Mouse (Mus musculus) intestine, embryonic 16.5 days (tissue): ENCODE results near the gene Rgs8. TPM values are rescaled to one million over a fixed set of nuclear protein-coding genes. Genes with fewer than 3 reads are reported as not detected.

Source experiments
- ATAC-seq: fragments of 200-750 bp; cut with Nextera tagmentation; 2 replicates; pipeline ENCODE4 v1.8.0; 2017; ENCODE audit warnings: moderate TSS enrichment, moderate library complexity
- H3K27ac ChIP-seq: fragments of 300-500 bp; sonication (generic); 2 replicates; pipeline ENCODE4 v1.5.1; 2014; ENCODE audit warnings: mild to moderate bottlenecking, low read length
- H3K27me3 ChIP-seq: fragments of 300-500 bp; sonication (generic); replicated peaks from 2 replicates; pipeline ENCODE4 v1.6.1; 2014; ENCODE audit warnings: low read length, control low read depth, mixed read lengths; ENCODE audit not compliant: control insufficient read depth, insufficient read depth
- H3K36me3 ChIP-seq: fragments of 300-500 bp; sonication (generic); 2 replicates; pipeline ENCODE4 v1.6.1; 2014; ENCODE audit warnings: low read length, control low read depth; ENCODE audit not compliant: control insufficient read depth, insufficient read depth
- H3K4me1 ChIP-seq: fragments of 300-500 bp; sonication (generic); 2 replicates; pipeline ENCODE4 v1.6.1; 2014; ENCODE audit warnings: low read length, control low read depth, mixed read lengths; ENCODE audit not compliant: control insufficient read depth, insufficient read depth
- H3K4me2 ChIP-seq: fragments of 300-500 bp; sonication (generic); 2 replicates; pipeline ENCODE4 v1.6.1; 2014; ENCODE audit warnings: low read depth, low read length, control low read depth
- H3K4me3 ChIP-seq: fragments of 300-500 bp; sonication (generic); 2 replicates; pipeline ENCODE4 v1.5.1; 2014; ENCODE audit warnings: mild to moderate bottlenecking, low read length
- H3K9ac ChIP-seq: fragments of 300-500 bp; sonication (generic); 2 replicates; pipeline ENCODE4 v1.6.1; 2014; ENCODE audit warnings: low read depth, low read length
- H3K9me3 ChIP-seq: fragments of 300-500 bp; sonication (generic); 2 replicates; pipeline ENCODE4 v1.6.1; 2016; ENCODE audit warnings: low read length, control low read depth; ENCODE audit not compliant: control insufficient read depth
- WGBS: fragments of 180-500 bp; shearing (Covaris S2); extraction: QIAGEN DNeasy Blood & Tissue Kit; methylation state at CpG from one replicate; pipeline ENCODE4 v1.1.7; 2014; 5-methylcytosine and 5-hydroxymethylcytosine counted together
- polyA plus RNA-seq: library from polyadenylated mRNA; unstranded; fragments of >200 nt; fragmentation: Nextera tagmentation; extraction: Ambion mirVana; gene quantifications from 2 replicates; pipeline ENCODE4 v1.2.1, GENCODE M21; 2015

The Rgs8 gene
- polyA plus RNA-seq, 1 experiment from 2014 or later: 0.22 TPM

DNA sequence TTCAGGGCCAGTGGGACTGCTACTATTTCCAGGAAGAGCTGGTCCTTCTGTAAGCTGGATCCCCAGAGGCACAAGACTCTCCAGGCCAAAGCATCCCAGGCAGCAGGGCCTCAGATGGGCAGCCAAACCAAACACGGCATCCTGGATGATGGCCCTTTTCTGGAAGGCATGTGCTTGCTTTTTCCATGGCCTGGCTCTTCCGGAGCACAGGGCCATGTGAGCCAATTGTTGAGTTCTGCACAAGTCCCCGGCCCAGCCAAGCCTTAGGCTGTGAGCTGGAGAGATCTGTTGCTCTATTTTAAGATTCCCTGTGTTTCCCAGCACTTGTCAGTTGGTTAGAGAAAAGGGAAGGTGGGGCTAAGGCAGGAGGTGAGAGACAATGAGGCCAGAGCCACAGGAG is 77.8 kb downstream of the Rgs8 start:
- no peaks in the 10 kb centered on the region; the same call in 1 of the 2 replicates for H3K4me1 ChIP-seq
- no peak overlapping the region for H3K4me2 ChIP-seq
- no peaks in the 10 kb centered on the region for H3K36me3 ChIP-seq
- 58% methylated on average over 3 of the region's 3 CpGs for WGBS
- H3K9ac ChIP-seq: no peak overlapping the region
- no peaks in the 10 kb centered on the region for H3K9me3 ChIP-seq
- no peaks in the 10 kb centered on the region for H3K27me3 ChIP-seq
- ATAC-seq: no peak
- no peak overlapping the region for H3K27ac ChIP-seq
- H3K4me3 ChIP-seq: no peak overlapping the region

DNA sequence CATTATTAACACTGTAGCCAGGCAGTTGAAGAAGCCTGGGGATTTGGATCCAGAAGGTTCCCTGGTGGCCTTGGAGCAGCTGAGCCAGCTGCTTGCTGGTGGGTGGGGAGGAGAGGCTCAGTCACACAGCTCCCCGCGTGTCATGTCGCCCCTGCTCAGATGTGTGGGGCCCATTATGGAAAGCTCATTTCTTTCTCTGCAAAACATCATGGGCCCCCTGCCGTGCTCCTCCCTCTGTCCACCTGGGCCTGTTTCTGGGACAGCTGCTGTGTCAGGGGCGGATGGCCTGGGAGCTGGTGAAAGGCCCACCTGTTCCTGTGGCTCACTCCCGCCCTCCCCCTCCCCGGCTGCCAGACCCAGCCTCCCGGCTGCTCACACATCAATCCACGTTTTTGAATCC is 80.4 kb downstream of the Rgs8 start:
- WGBS: 45% methylated on average over 9 of the region's 9 CpGs
- Histone ChIP-seq H3K9ac (no peak overlapping the region), H3K4me1 (no peaks in the 10 kb centered on the region; the same call in 1 of the 2 replicates), H3K4me3 (no peak overlapping the region), H3K36me3 (no peaks in the 10 kb centered on the region), H3K27ac (no peak overlapping the region), H3K27me3 (peaks cover 7% of the 10 kb centered on the region; the same call in 1 of the 2 replicates), H3K9me3 (no peaks in the 10 kb centered on the region), H3K4me2 (no peak overlapping the region)
- no peak for ATAC-seq

DNA sequence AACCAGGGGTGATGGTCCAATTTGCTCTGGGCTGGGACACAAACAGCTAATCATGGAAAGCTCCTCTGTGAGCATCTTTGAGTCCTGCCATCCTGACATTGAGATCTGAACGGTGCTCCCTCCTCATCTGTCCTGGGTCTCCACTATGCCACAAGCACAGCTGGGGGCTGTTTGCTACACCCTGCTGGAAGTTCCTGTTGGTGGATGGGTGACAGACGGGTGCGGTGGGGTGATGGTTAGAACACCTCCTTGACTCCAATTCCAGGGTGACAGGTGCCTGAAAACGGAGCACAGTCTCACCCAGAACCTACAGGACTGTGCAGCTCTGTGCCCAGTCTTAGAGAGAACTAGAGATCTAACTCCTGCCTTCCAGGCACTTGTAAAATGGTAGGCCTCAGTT is 82.0 kb downstream of the Rgs8 start:
- H3K4me2 ChIP-seq: no peak overlapping the region
- H3K36me3 ChIP-seq: no peaks in the 10 kb centered on the region
- peaks cover 10% of the 10 kb centered on the region for H3K27me3 ChIP-seq
- H3K27ac ChIP-seq: no peak overlapping the region
- WGBS: 83% methylated on average over 4 of the region's 4 CpGs
- no peak overlapping the region for H3K9ac ChIP-seq
- no peaks in the 10 kb centered on the region for H3K9me3 ChIP-seq
- H3K4me3 ChIP-seq: no peak overlapping the region
- no peak for ATAC-seq
- H3K4me1 ChIP-seq: no peaks in the 10 kb centered on the region; the same call in 1 of the 2 replicates

DNA sequence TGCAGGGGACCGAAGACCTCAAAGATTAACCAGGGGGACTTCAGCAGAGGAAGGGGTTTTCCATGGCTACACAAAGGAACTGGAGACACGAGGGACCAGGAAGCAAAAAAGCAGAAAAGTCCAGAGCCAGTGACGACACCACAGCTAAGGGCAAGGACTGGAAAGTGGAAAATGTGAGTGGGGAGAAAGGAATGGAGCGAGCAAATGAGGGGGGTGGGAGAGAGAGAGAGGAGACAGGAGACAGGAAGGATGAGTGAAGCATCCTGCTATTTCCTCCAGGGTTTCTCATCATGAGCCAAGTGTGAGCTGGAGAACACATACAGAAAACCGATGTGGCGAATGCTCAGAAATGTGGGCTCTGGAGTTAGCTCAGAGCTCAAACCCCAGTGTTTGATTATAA is 83.3 kb downstream of the Rgs8 start:
- WGBS: 52% methylated on average over 6 of the region's 6 CpGs
- no peak overlapping the region for H3K4me2 ChIP-seq
- H3K4me3 ChIP-seq: no peak overlapping the region
- ATAC-seq: no peak
- no peaks in the 10 kb centered on the region for H3K36me3 ChIP-seq
- H3K27me3 ChIP-seq: peaks cover 18% of the 10 kb centered on the region
- no peak overlapping the region for H3K9ac ChIP-seq
- peaks cover 3% of the 10 kb centered on the region; the same call in 1 of the 2 replicates for H3K4me1 ChIP-seq
- H3K27ac ChIP-seq: no peak overlapping the region
- no peaks in the 10 kb centered on the region for H3K9me3 ChIP-seq

DNA sequence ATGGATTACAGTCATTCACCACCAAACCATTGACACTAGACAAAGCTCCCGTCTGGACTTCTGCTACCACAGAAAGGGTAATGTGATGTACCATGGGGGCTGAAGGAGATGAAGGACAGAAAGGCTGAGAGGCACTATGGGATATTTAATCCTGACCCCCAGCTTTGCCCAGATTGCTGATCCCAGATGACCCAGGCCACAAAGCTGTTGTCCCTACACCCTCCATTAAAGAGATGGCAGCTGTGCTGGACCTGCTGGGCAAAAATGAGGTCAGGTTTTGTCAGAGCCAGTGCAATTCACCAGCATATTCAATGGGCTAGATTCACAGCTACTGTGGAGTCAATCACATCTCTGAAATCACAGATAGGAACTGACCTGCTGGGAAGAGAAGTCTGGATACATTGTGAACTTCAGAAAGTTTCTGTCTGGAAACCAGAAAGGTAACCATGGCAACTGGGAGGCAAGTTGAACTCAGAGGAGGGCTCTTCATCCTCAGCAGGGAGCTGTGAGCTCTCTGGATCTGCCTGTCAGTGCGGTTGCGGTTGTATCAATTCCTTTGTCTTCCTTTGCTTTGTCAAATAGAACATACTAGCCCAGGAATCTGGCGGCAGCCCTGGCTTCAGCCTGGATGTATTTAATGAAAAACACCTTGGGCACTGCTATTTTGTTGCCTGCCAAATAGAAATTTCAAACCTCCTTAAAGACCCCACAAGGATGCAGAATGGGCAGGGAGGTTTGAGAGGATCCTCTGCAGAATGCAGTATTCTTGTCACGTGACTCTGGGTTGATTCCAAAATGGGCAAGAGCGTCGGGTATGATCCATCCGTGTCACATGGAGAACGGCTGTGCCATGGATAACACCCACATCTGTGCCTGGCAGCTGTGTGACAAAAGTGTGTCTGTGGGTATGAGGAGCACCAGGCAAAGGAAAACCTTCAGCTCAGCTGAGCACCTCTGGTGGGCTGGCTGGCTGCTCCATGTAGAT is 84.6 kb downstream of the Rgs8 start:
- 57% methylated on average over 9 of the region's 9 CpGs for WGBS
- H3K9ac ChIP-seq: no peak overlapping the region
- H3K27ac ChIP-seq: no peak overlapping the region
- H3K9me3 ChIP-seq: no peaks in the 10 kb centered on the region
- no peaks in the 10 kb centered on the region for H3K36me3 ChIP-seq
- H3K4me3 ChIP-seq: no peak overlapping the region
- H3K4me1 ChIP-seq: peaks cover 3% of the 10 kb centered on the region; the same call in 1 of the 2 replicates
- no peak for ATAC-seq
- H3K4me2 ChIP-seq: no peak overlapping the region
- H3K27me3 ChIP-seq: peaks cover 23% of the 10 kb centered on the region

DNA sequence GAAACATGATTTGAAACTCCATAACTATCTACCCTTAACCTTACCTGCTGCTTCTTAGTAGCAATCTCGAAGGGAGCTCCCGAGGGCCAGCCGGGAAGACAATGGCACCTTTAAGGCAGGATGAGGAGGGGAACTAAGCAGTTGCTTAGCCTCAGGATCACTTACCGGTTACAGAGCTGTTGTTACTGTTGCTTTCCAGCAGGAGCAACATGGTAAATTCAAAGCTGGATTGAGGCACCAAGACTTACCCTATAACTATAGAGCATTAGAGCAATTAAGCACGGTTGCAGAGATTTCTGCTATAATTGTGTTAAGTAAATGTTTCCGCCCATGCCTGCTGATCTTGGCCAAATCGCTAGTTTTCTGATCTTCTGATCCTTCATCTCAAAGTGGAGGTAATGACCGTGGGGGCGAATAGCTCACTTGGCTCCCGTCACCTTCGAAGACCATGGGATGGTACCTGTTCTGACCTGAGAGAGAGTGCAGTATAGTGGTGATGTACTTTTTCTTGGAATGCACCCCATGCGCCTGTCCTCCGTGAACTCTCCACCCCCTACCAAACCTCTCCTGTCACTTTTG is 86.7 kb downstream of the Rgs8 start:
- Histone ChIP-seq H3K4me1 (peaks cover 3% of the 10 kb centered on the region; the same call in 1 of the 2 replicates), H3K27ac (no peak overlapping the region), H3K4me3 (peak overlapping the region; percentile 49), H3K36me3 (no peaks in the 10 kb centered on the region), H3K4me2 (peak overlapping the region; percentile 76), H3K9ac (0 out of 2 replicates have a peak overlapping the region, but pooled peaks have one; percentile 24), H3K27me3 (peaks cover 23% of the 10 kb centered on the region), H3K9me3 (no peaks in the 10 kb centered on the region)
- ATAC-seq: peak; percentile 30; the same call in 1 of the 2 replicates
- 18% methylated on average over 13 of the region's 13 CpGs for WGBS

DNA sequence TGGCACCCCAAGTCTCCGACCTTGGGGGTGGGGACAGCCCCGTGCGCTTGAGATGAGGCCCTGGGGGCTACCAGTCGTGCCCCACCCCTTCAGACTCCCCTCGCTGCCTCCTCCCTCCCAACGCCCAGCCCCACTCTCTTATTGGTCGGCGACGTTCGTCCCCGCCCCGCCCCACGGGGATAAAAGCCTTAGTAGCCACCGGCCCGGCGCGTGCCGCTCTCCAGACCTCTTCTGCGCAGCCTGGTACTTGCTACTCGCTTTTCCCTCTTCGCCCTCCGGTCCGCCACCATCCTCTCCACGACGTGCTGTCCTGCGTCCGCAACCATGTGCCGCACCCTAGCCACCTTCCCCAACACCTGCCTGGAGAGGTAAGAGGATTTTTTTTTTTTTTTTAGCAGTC is 87.3 kb downstream of the Rgs8 start, which contains the start of gene Rgs16:
TSS of gene Rgs16 (plus strand) at position 205 of the 400 bp plus-strand sequence.
- peak; percentile 82 for ATAC-seq
- peak within 1 kb of the TSS; percentile 57 for H3K9ac ChIP-seq

DNA sequence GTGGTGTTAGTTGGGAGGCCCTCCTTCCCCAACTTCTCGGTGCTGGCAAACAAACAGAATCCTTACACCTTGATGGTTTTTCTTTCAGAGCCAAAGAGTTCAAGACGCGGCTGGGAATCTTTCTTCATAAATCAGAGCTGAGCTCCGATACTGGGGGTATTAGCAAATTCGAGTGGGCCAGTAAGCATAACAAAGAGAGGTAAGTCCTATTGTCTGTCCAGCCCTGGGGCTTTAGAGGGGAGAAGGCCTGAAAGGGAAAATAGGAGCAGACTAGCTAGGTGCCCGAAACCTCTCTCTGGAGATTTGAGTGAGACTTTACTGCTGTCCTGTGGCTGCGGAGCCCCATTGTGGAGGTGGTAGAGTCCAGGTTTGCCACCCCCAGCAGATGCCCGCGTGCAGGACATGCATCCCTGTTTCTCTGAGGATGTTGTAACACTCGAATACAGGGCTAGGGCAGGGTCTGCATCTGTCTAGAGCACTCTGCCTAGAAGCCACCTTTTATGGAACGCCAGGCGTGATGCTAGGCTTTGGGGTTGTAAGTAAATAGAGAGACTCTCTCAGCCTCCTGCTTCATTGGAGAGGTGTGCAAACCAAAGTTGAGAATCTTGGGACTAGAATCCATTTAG is 88.1 kb downstream of the Rgs8 start:
- Histone ChIP-seq H3K4me2 (peak overlapping the region; percentile 76), H3K4me1 (peaks cover 3% of the 10 kb centered on the region; the same call in 1 of the 2 replicates), H3K27me3 (peaks cover 23% of the 10 kb centered on the region), H3K36me3 (no peaks in the 10 kb centered on the region), H3K9ac (peak overlapping the region; percentile 57; the same call in 1 of the 2 replicates), H3K27ac (no peak overlapping the region), H3K4me3 (peak overlapping the region; percentile 49), H3K9me3 (no peaks in the 10 kb centered on the region)
- 41% methylated on average over 12 of the region's 12 CpGs for WGBS
- no peak for ATAC-seq

More for the DNA sequence above, 87.3 kb downstream of the Rgs8 start, which contains the start of gene Rgs16:
- Histone ChIP-seq H3K4me1 (peaks cover 3% of the 10 kb centered on the region; the same call in 1 of the 2 replicates), H3K9me3 (no peaks in the 10 kb centered on the region), H3K36me3 (no peaks in the 10 kb centered on the region), H3K4me2 (peak within 1 kb of the TSS; percentile 76), H3K27me3 (peaks cover 23% of the 10 kb centered on the region), H3K4me3 (peak within 1 kb of the TSS; percentile 49), H3K27ac (no peak within 1 kb of the TSS)
- WGBS: under 1% methylated on average over 28 of the region's 28 CpGs
